Mouse (Mus musculus) embryonic facial prominence, embryonic 11.5 days (tissue): ENCODE results near the gene Celf2. TPM values are rescaled to one million over a fixed set of nuclear protein-coding genes. Genes with fewer than 3 reads are reported as not detected.

Source experiments
- ATAC-seq: fragments of 200-750 bp; cut with Nextera tagmentation; replicated peaks from 2 replicates; pipeline ENCODE4 v1.8.0; 2017; ENCODE audit warnings: low read depth; ENCODE audit not compliant: insufficient number of reproducible peaks, low FRiP score, low TSS enrichment
- DNase-seq: peaks from one replicate; pipeline ENCODE4 v3.0.0-alpha.2; 2015; ENCODE audit warnings: low spot score
- H3K27ac ChIP-seq: fragments of 300-500 bp; sonication (generic); replicated peaks from 2 replicates; pipeline ENCODE4 v1.5.1; 2014; ENCODE audit warnings: mild to moderate bottlenecking, low read depth, low read length, control low read depth
- H3K27me3 ChIP-seq: fragments of 300-500 bp; sonication (generic); 2 replicates; pipeline ENCODE4 v1.6.1; 2014; ENCODE audit warnings: mild to moderate bottlenecking, low read length, moderate library complexity, mixed read lengths; ENCODE audit not compliant: control insufficient read depth, insufficient read depth
- H3K36me3 ChIP-seq: fragments of 300-500 bp; sonication (generic); replicated peaks from 2 replicates; pipeline ENCODE4 v1.6.1; 2014; ENCODE audit warnings: low read depth, mild to moderate bottlenecking, low read length, moderate library complexity, mixed read lengths; ENCODE audit not compliant: control insufficient read depth, insufficient read depth
- H3K4me1 ChIP-seq: fragments of 300-500 bp; sonication (generic); 2 replicates; pipeline ENCODE4 v1.6.1; 2014; ENCODE audit warnings: low read length, mixed read lengths; ENCODE audit not compliant: control insufficient read depth, insufficient read depth
- H3K4me2 ChIP-seq: fragments of 300-500 bp; sonication (generic); 2 replicates; pipeline ENCODE4 v1.6.1; 2014; ENCODE audit warnings: low read depth, mild to moderate bottlenecking, control low read depth, low read length, moderate library complexity
- H3K4me3 ChIP-seq: fragments of 300-500 bp; sonication (generic); 2 replicates; pipeline ENCODE4 v1.5.1; 2014; ENCODE audit warnings: low read depth, low read length, control low read depth
- H3K9ac ChIP-seq: fragments of 300-500 bp; sonication (generic); replicated peaks from 2 replicates; pipeline ENCODE4 v1.6.1; 2014; ENCODE audit warnings: mild to moderate bottlenecking, control low read depth, low read length
- H3K9me3 ChIP-seq: fragments of 300-500 bp; sonication (generic); replicated peaks from 2 replicates; pipeline ENCODE4 v1.6.1; 2016; ENCODE audit warnings: mild to moderate bottlenecking, low read length, inconsistent platforms, mixed read lengths; ENCODE audit not compliant: control insufficient read depth
- WGBS: fragments of 180-500 bp; shearing (Covaris S2); extraction: QIAGEN DNeasy Blood & Tissue Kit; methylation state at CpG from one replicate; pipeline ENCODE4 v1.1.7; 2014; 5-methylcytosine and 5-hydroxymethylcytosine counted together
- polyA plus RNA-seq: library from polyadenylated mRNA; unstranded; fragments of >200 nt; fragmentation: Nextera tagmentation; extraction: Ambion mirVana; gene quantifications from 2 replicates; pipeline ENCODE4 v1.2.1, GENCODE M21; 2014

Gene Celf2
- polyA plus RNA-seq, 1 experiment from 2014 or later, result 43.2 TPM

DNA sequence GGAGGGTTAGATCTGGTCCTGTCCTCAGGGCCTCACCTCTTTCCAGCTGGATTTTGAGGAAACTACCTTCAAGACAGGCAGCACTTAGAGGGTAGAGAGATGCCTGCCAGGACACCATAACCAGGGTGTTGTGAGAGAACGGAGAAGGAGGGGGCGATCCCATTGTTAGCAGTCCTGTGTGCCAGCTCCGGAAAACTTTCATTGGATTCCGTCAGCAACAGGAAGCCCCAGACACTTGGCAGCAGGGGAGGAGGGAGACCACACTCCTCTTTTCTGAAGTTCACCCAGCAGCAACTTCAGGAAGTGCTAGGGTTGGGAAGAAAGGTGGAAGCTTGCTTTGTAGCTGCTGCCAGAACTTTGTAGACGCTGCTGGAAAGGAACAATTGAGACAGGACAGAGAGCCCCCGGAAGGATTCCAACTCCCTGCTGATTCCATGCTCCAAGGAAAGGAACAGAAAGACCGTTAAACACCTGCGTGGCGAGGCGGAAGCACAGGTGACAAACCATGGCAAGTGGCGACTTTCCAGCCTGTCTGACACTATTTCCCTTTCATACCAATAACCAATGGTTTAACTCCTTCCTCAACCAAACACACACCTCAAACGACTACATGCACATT is 445.7 kb downstream of the Celf2 start:
- Histone ChIP-seq H3K36me3 (no peaks in the 10 kb centered on the region), H3K27ac (no peak overlapping the region), H3K4me2 (no peak overlapping the region), H3K4me1 (no peaks in the 10 kb centered on the region), H3K9me3 (no peaks in the 10 kb centered on the region), H3K27me3 (no peaks in the 10 kb centered on the region), H3K9ac (no peak overlapping the region), H3K4me3 (no peak overlapping the region)
- DNase-seq (no peak), ATAC-seq (0 out of 2 replicates have a peak, but pooled peaks have one; percentile 9)
- WGBS, result 27% methylated on average over 12 of the region's 12 CpGs

DNA sequence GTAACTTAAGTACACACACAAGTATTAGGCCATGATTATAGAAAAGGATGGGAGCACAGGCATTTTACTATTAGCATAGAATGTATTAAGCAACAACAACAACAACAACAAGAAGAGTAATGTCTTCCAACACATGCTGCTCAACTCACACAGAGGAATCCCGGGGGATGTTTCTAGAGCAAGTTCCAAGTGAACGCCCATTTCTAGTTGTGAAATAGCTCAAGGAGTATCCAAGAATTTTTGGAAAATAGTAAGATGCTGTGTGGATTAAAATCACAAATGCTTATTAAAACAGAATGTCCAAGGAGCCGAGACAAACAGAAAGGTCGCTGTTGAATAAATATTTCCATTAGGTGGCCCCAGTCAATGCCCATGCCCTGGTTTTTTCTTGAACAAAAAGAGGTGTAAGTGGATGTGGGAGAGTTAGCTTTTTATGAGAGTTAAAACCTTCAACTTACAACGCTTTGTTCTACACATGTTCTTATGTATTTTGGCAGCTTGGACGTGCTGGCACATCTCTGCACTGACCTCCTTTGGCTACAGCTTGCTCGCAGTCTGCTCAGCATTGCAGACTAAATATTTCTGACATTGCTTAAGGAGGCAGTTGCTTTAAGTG is 448.8 kb downstream of the Celf2 start:
- Histone ChIP-seq H3K4me1 (no peaks in the 10 kb centered on the region), H3K4me3 (no peak overlapping the region), H3K4me2 (no peak overlapping the region), H3K9me3 (no peaks in the 10 kb centered on the region), H3K9ac (no peak overlapping the region), H3K27me3 (no peaks in the 10 kb centered on the region), H3K36me3 (no peaks in the 10 kb centered on the region), H3K27ac (no peak overlapping the region)
- ATAC-seq, result no peak
- 84% methylated on average over 7 of the region's 7 CpGs for WGBS
- no peak for DNase-seq

DNA sequence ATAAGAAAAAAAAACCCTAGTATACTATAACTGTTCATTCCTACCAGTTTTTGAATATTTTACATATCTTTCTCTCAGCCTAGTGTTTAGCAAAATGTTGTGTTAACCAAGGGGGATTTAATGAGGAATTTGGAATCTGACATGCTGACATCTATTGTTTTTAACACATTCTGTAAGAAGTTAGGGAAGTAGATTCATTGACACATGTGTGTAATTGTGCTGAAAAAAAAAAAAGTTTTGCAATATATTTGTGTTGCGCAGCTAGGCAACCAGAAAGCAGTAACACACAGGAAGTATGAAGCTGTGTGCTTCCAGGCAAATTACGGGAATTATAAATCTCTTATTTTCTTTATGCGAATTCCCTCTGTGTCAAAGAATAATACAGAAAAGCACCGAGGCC is 453.0 kb downstream of the Celf2 start:
- Histone ChIP-seq H3K4me2 (no peak overlapping the region), H3K4me1 (no peaks in the 10 kb centered on the region), H3K27me3 (no peaks in the 10 kb centered on the region), H3K9ac (no peak overlapping the region), H3K9me3 (no peaks in the 10 kb centered on the region), H3K36me3 (no peaks in the 10 kb centered on the region), H3K27ac (no peak overlapping the region), H3K4me3 (no peak overlapping the region)
- 85% methylated on average over 4 of the region's 4 CpGs for WGBS
- no peak for DNase-seq
- ATAC-seq, result no peak

DNA sequence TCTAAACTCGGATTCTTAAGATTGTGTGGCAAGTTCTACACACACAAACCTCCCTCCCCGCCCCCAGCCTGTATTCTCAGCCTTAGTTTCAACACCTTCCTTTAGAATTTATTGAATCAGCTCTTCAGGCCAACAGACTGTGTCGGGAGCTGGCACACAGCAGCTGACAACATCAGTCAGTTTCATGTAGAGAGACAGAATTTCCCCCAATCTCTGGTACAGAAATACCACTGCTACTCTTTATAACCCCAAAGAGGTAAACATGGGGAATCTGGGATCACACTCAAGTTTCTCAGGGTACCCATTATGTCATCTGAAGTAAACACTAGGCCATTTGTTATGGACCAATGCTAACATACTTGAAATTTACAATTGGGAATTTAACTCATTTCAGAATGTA is 453.4 kb downstream of the Celf2 start:
- WGBS, result 70% methylated on average over 3 of the region's 3 CpGs
- Histone ChIP-seq H3K4me2 (no peak overlapping the region), H3K27me3 (no peaks in the 10 kb centered on the region), H3K9me3 (no peaks in the 10 kb centered on the region), H3K4me1 (no peaks in the 10 kb centered on the region), H3K9ac (no peak overlapping the region), H3K27ac (no peak overlapping the region), H3K4me3 (no peak overlapping the region), H3K36me3 (no peaks in the 10 kb centered on the region)
- ATAC-seq (no peak), DNase-seq (no peak)

DNA sequence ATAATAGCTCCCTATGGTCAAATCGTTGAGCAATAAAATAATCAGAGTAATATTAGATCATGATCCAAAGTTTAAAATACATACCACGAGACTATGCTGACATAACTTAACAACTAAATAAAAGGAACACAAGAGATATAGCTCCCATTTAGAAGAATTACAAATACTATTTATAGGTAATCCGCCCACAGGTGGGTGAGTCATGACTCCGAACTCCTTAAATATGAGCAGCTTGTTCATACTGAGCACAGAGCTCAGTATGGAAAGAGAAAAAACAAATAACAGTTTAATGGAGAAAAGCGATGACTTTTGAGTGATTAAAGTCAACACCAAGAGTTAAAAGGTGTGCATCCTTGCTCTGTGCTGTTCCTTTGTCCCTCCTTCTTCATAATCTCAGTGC is 458.3 kb downstream of the Celf2 start:
- WGBS, result 93% methylated on average over 5 of the region's 5 CpGs
- Histone ChIP-seq H3K4me2 (no peak overlapping the region), H3K4me3 (no peak overlapping the region), H3K27me3 (no peaks in the 10 kb centered on the region), H3K27ac (no peak overlapping the region), H3K9me3 (no peaks in the 10 kb centered on the region), H3K4me1 (no peaks in the 10 kb centered on the region), H3K9ac (no peak overlapping the region), H3K36me3 (no peaks in the 10 kb centered on the region)
- DNase-seq (no peak), ATAC-seq (no peak)

DNA sequence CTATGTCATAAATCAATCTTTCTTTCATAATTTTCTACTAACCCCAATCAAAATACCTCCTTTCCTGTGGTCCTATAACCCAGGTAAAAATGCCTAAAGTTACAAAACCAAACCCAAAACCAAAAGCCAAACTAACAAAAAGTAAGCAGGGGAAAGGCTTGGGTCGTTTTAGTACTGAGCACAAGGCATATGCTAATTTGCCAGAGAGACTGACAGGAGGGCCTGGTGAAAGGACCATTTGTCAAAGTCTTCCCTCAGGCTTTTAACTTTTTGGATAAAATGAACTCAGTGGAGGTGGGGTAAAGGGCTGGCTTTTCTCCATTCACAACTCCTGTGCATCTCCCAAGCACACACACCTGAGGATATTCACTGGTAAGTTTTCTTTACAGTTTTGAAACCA is 463.2 kb downstream of the Celf2 start:
- no peaks in the 10 kb centered on the region for H3K9me3 ChIP-seq
- no peak for ATAC-seq
- H3K4me3 ChIP-seq, result no peak overlapping the region
- H3K27ac ChIP-seq, result no peak overlapping the region
- 12% methylated on average over 1 of the region's 1 CpGs for WGBS
- no peaks in the 10 kb centered on the region for H3K36me3 ChIP-seq
- no peaks in the 10 kb centered on the region for H3K4me1 ChIP-seq
- no peak overlapping the region for H3K4me2 ChIP-seq
- H3K9ac ChIP-seq, result no peak overlapping the region
- H3K27me3 ChIP-seq, result no peaks in the 10 kb centered on the region
- no peak for DNase-seq

DNA sequence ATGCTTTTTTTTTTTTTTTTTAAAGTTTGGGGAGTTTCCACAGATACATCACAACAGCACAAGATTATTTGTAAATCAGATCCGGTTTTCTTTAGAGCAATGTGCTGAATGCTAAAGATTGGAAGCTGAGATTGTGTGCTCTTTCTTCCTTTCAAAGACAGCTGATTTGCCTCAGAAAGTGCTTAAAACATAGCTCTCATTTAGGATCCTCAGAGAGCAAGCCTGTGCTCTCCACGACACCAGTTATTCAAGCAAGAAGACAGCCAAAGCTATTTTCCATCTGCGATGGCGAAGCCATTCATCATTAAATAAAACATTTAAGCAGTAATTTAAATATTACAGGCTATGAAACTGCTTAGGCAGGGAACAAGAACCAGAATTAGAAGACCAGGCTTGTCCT is 463.8 kb downstream of the Celf2 start:
- Histone ChIP-seq H3K4me1 (no peaks in the 10 kb centered on the region), H3K9ac (no peak overlapping the region), H3K36me3 (no peaks in the 10 kb centered on the region), H3K27me3 (no peaks in the 10 kb centered on the region), H3K9me3 (no peaks in the 10 kb centered on the region), H3K27ac (no peak overlapping the region), H3K4me3 (no peak overlapping the region), H3K4me2 (no peak overlapping the region)
- no peak for ATAC-seq
- DNase-seq, result no peak
- WGBS, result 56% methylated on average over 4 of the region's 4 CpGs

DNA sequence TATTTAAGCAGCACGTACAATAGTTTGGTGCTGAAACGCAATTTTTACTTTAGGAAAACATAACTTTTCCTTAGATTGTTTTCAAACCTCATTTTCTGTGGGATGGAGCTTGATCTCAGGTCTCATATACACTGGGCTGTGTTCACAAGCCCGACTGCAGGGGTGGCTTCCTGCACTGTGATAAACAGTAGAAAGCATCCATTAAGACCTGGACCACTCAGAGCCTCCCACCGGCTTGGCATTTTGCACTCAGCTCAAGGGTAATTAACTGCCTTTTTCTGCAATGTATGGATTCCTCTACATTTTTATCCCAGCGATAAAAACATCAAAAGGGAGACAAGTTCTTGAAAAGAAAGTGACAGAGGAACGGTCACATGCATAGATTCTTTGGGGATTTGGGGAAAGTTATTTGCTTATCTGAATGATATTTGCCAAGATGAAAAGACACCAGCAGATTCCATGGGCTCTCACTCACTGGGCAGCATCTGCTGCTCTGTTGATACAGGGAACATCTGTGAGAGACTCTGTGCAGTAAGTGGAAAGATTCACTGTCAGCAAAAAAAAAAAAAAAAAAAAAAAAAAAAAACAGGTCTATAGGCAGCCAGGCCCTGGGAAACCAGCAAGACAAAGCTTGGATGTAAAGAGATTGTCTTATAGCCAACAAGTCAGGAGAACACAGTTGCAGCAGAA is 465.4 kb downstream of the Celf2 start:
- Histone ChIP-seq H3K36me3 (no peaks in the 10 kb centered on the region), H3K27me3 (no peaks in the 10 kb centered on the region), H3K27ac (no peak overlapping the region), H3K4me1 (no peaks in the 10 kb centered on the region), H3K4me2 (no peak overlapping the region), H3K9me3 (no peaks in the 10 kb centered on the region), H3K4me3 (no peak overlapping the region), H3K9ac (no peak overlapping the region)
- DNase-seq (no peak), ATAC-seq (no peak)
- WGBS, result 51% methylated on average over 6 of the region's 6 CpGs
